Mouse (Mus musculus): ENCODE measurements around the gene Car10. TPM values are rescaled to one million over a fixed set of nuclear protein-coding genes. Genes with fewer than 3 reads are reported as not detected.

The Car10 gene
- polyA plus RNA-seq, 1 experiment from 2014 or later: 1.2 TPM

- Histone ChIP-seq H3K4me1 (no peaks in the 10 kb centered on the region), H3K27me3 (no peaks in the 10 kb centered on the region), H3K9me3 (no peaks in the 10 kb centered on the region), H3K36me3 (no peaks in the 10 kb centered on the region), H3K9ac (no peak overlapping the region), H3K4me3 (no peak overlapping the region), H3K27ac (no peak overlapping the region), H3K4me2 (replicated peaks) (no peak overlapping the region)
- ATAC-seq (ENCODE audit: insufficient number of reproducible peaks, insufficient read depth, low FRiP score, low TSS enrichment): no peak
- WGBS: 77% methylated on average over 4 of the region's 4 CpGs
Observed at GRCm38 (mm10) chr11:93185477-93185876, 87.6 kb downstream of the Car10 start.

- 77% methylated on average over 2 of the region's 2 CpGs for WGBS
- H3K27ac ChIP-seq: no peak overlapping the region
- no peak overlapping the region for H3K9ac ChIP-seq
- H3K4me1 ChIP-seq: no peaks in the 10 kb centered on the region
- H3K9me3 ChIP-seq: no peaks in the 10 kb centered on the region
- H3K4me2 ChIP-seq (replicated peaks): no peak overlapping the region
- H3K36me3 ChIP-seq: no peaks in the 10 kb centered on the region
- H3K27me3 ChIP-seq: no peaks in the 10 kb centered on the region
- no peak overlapping the region for H3K4me3 ChIP-seq
- ATAC-seq (ENCODE audit: insufficient number of reproducible peaks, insufficient read depth, low FRiP score, low TSS enrichment): no peak
Observed at GRCm38 (mm10) chr11:93186163-93186562, 88.3 kb downstream of the Car10 start.

- H3K4me2 ChIP-seq (replicated peaks): no peak overlapping the region
- H3K36me3 ChIP-seq: no peaks in the 10 kb centered on the region
- H3K4me3 ChIP-seq: no peak overlapping the region
- no peak for ATAC-seq (ENCODE audit: insufficient number of reproducible peaks, insufficient read depth, low FRiP score, low TSS enrichment)
- WGBS: 78% methylated on average over 5 of the region's 5 CpGs
- no peak overlapping the region for H3K9ac ChIP-seq
- no peaks in the 10 kb centered on the region for H3K27me3 ChIP-seq
- H3K27ac ChIP-seq: no peak overlapping the region
- H3K4me1 ChIP-seq: no peaks in the 10 kb centered on the region
- H3K9me3 ChIP-seq: no peaks in the 10 kb centered on the region
Observed at GRCm38 (mm10) chr11:93188621-93189020, 90.8 kb downstream of the Car10 start.

- H3K4me2 ChIP-seq (replicated peaks): no peak overlapping the region
- H3K36me3 ChIP-seq: no peaks in the 10 kb centered on the region
- no peak overlapping the region for H3K9ac ChIP-seq
- no peaks in the 10 kb centered on the region for H3K4me1 ChIP-seq
- no peak overlapping the region for H3K27ac ChIP-seq
- no peaks in the 10 kb centered on the region for H3K9me3 ChIP-seq
- no peak overlapping the region for H3K4me3 ChIP-seq
- 92% methylated on average over 3 of the region's 3 CpGs for WGBS
- ATAC-seq (ENCODE audit: insufficient number of reproducible peaks, insufficient read depth, low FRiP score, low TSS enrichment): no peak
- H3K27me3 ChIP-seq: no peaks in the 10 kb centered on the region
Observed at GRCm38 (mm10) chr11:93200046-93200445, 102.2 kb downstream of the Car10 start.

- ATAC-seq (ENCODE audit: insufficient number of reproducible peaks, insufficient read depth, low FRiP score, low TSS enrichment): no peak
Observed at GRCm38 (mm10) chr11:93217457-93217856, 119.6 kb downstream of the Car10 start.

GRCm38 (mm10) chr11:93230057-93230456 lies 132.2 kb downstream of the Car10 start:
- no peak overlapping the region for H3K27ac ChIP-seq
- no peaks in the 10 kb centered on the region for H3K4me1 ChIP-seq
- H3K27me3 ChIP-seq: no peaks in the 10 kb centered on the region
- ATAC-seq (ENCODE audit: insufficient number of reproducible peaks, insufficient read depth, low FRiP score, low TSS enrichment): no peak
- no peaks in the 10 kb centered on the region for H3K9me3 ChIP-seq
- H3K9ac ChIP-seq: no peak overlapping the region
- no peak overlapping the region for H3K4me2 ChIP-seq (replicated peaks)
- no peak overlapping the region for H3K4me3 ChIP-seq
- H3K36me3 ChIP-seq: no peaks in the 10 kb centered on the region

More at GRCm38 (mm10) chr11:93217457-93217856, 119.6 kb downstream of the Car10 start:
- Histone ChIP-seq H3K27ac (no peak overlapping the region), H3K36me3 (no peaks in the 10 kb centered on the region), H3K9me3 (no peaks in the 10 kb centered on the region), H3K4me2 (replicated peaks) (no peak overlapping the region), H3K27me3 (no peaks in the 10 kb centered on the region), H3K4me1 (no peaks in the 10 kb centered on the region), H3K4me3 (no peak overlapping the region), H3K9ac (no peak overlapping the region)

- Histone ChIP-seq H3K27me3 (no peaks in the 10 kb centered on the region), H3K4me2 (replicated peaks) (no peak overlapping the region), H3K4me3 (no peak overlapping the region), H3K4me1 (no peaks in the 10 kb centered on the region), H3K36me3 (no peaks in the 10 kb centered on the region), H3K9ac (no peak overlapping the region), H3K27ac (no peak overlapping the region), H3K9me3 (no peaks in the 10 kb centered on the region)
- ATAC-seq (ENCODE audit: insufficient number of reproducible peaks, insufficient read depth, low FRiP score, low TSS enrichment): no peak
- WGBS: 88% methylated on average over 6 of the region's 6 CpGs
Observed at GRCm38 (mm10) chr11:93249771-93250265, 152.0 kb downstream of the Car10 start.

GRCm38 (mm10) chr11:93251766-93252165 lies 153.9 kb downstream of the Car10 start:
- Histone ChIP-seq H3K27me3 (no peaks in the 10 kb centered on the region), H3K9me3 (no peaks in the 10 kb centered on the region), H3K4me2 (replicated peaks) (no peak overlapping the region), H3K4me1 (no peaks in the 10 kb centered on the region), H3K9ac (no peak overlapping the region), H3K4me3 (no peak overlapping the region), H3K27ac (no peak overlapping the region), H3K36me3 (no peaks in the 10 kb centered on the region)
- ATAC-seq (ENCODE audit: insufficient number of reproducible peaks, insufficient read depth, low FRiP score, low TSS enrichment): no peak
- 84% methylated on average over 5 of the region's 5 CpGs for WGBS

GRCm38 (mm10) chr11:93263979-93264378 lies 166.2 kb downstream of the Car10 start:
- no peak for ATAC-seq (ENCODE audit: insufficient number of reproducible peaks, insufficient read depth, low FRiP score, low TSS enrichment)
- WGBS: 65% methylated on average over 3 of the region's 3 CpGs

GRCm38 (mm10) chr11:93272016-93272415 lies 174.2 kb downstream of the Car10 start:
- Histone ChIP-seq H3K4me1 (no peaks in the 10 kb centered on the region), H3K27me3 (no peaks in the 10 kb centered on the region), H3K4me3 (no peak overlapping the region), H3K4me2 (replicated peaks) (no peak overlapping the region), H3K36me3 (no peaks in the 10 kb centered on the region), H3K27ac (no peak overlapping the region), H3K9me3 (no peaks in the 10 kb centered on the region), H3K9ac (no peak overlapping the region)
- 70% methylated on average over 6 of the region's 6 CpGs for WGBS
- ATAC-seq (ENCODE audit: insufficient number of reproducible peaks, insufficient read depth, low FRiP score, low TSS enrichment): no peak

More at GRCm38 (mm10) chr11:93263979-93264378, 166.2 kb downstream of the Car10 start:
- H3K36me3 ChIP-seq: no peaks in the 10 kb centered on the region
- no peak overlapping the region for H3K4me3 ChIP-seq
- no peaks in the 10 kb centered on the region for H3K9me3 ChIP-seq
- no peak overlapping the region for H3K4me2 ChIP-seq (replicated peaks)
- no peaks in the 10 kb centered on the region for H3K4me1 ChIP-seq
- H3K9ac ChIP-seq: no peak overlapping the region
- no peaks in the 10 kb centered on the region for H3K27me3 ChIP-seq
- H3K27ac ChIP-seq: no peak overlapping the region

GRCm38 (mm10) chr11:93273906-93274305 lies 176.1 kb downstream of the Car10 start:
- Histone ChIP-seq H3K36me3 (no peaks in the 10 kb centered on the region), H3K9ac (no peak overlapping the region), H3K27me3 (no peaks in the 10 kb centered on the region), H3K4me2 (replicated peaks) (no peak overlapping the region), H3K9me3 (no peaks in the 10 kb centered on the region), H3K27ac (no peak overlapping the region), H3K4me3 (no peak overlapping the region), H3K4me1 (no peaks in the 10 kb centered on the region)
- ATAC-seq (ENCODE audit: insufficient number of reproducible peaks, insufficient read depth, low FRiP score, low TSS enrichment): no peak
- WGBS: 47% methylated on average over 6 of the region's 6 CpGs

GRCm38 (mm10) chr11:93293661-93294060 lies 195.8 kb downstream of the Car10 start:
- Histone ChIP-seq H3K4me2 (replicated peaks) (no peak overlapping the region), H3K9ac (no peak overlapping the region), H3K4me3 (no peak overlapping the region), H3K9me3 (no peaks in the 10 kb centered on the region), H3K4me1 (no peaks in the 10 kb centered on the region), H3K36me3 (no peaks in the 10 kb centered on the region), H3K27ac (no peak overlapping the region), H3K27me3 (no peaks in the 10 kb centered on the region)
- no peak for ATAC-seq (ENCODE audit: insufficient number of reproducible peaks, insufficient read depth, low FRiP score, low TSS enrichment)
- WGBS: 90% methylated on average over 1 of the region's 1 CpGs

GRCm38 (mm10) chr11:93309981-93310380 lies 212.2 kb downstream of the Car10 start:
- no peak overlapping the region for H3K4me3 ChIP-seq
- H3K9me3 ChIP-seq: no peaks in the 10 kb centered on the region
- H3K4me2 ChIP-seq (replicated peaks): no peak overlapping the region
- no peak overlapping the region for H3K27ac ChIP-seq
- 100% methylated on average over 1 of the region's 1 CpGs for WGBS
- no peak overlapping the region for H3K9ac ChIP-seq
- no peak for ATAC-seq (ENCODE audit: insufficient number of reproducible peaks, insufficient read depth, low FRiP score, low TSS enrichment)
- no peaks in the 10 kb centered on the region for H3K4me1 ChIP-seq
- no peaks in the 10 kb centered on the region for H3K36me3 ChIP-seq
- H3K27me3 ChIP-seq: no peaks in the 10 kb centered on the region
